Mouse (Mus musculus): ENCODE data around the gene Aaed1. TPM values are rescaled to one million over a fixed set of nuclear protein-coding genes. Genes with fewer than 3 reads are reported as not detected.

Gene Aaed1
- polyA plus RNA-seq, 1 experiment, result 0.14 TPM

DNA sequence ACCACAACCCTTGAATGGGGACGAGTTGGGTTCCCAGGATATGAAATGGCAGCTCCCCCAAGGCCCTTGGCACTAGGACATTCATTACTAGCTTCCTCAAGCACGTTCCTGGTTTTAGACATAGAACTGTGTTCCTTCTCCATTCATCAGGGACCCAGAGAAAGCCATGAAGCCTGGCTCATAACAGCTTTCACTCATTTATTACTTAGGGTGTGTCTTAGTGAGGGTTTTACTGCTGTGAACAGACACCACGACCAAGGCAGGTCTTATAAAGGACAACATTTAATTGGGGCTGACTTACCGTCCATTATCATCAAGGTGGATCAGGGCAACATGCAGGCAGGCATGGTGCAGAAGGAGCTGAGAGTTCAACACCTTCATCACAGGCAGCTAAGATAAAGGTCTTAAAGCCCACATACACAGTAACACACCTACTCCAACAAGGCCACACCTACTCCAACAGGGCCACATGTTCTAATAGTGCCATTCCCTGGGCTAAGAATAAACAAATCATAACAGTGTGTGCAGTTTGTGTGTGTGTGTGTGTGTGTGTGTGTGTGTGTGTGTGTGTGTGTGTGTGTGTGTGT, 23.1 kb upstream of the Aaed1 start:
- no peaks in the 10 kb centered on the region for H3K36me3 ChIP-seq (ENCODE audit: control insufficient read depth)
- H3K27me3 ChIP-seq (ENCODE audit: control insufficient read depth), result no peaks in the 10 kb centered on the region
- H3K4me1 ChIP-seq (ENCODE audit: control insufficient read depth), result no peaks in the 10 kb centered on the region
- H3K9me3 ChIP-seq (ENCODE audit: control insufficient read depth, low read length), result no peaks in the 10 kb centered on the region
- no peak overlapping the region for H3K4me3 ChIP-seq (replicated peaks)
- no peak for TF ChIP-seq TAL1 (IDR thresholded peaks at IDR 0.05; ENCODE audit: low read length)
- TF ChIP-seq GATA1 (IDR thresholded peaks at IDR 0.05; ENCODE audit: low read length), result no peak

GRCm38 (mm10) chr13:64333102-64333501, 20.6 kb upstream of the Aaed1 start:
- no peaks in the 10 kb centered on the region for H3K27me3 ChIP-seq (ENCODE audit: control insufficient read depth)
- H3K36me3 ChIP-seq (ENCODE audit: control insufficient read depth), result no peaks in the 10 kb centered on the region
- TF ChIP-seq GATA1 (IDR thresholded peaks at IDR 0.05; ENCODE audit: low read length), result no peak
- no peak for TF ChIP-seq TAL1 (IDR thresholded peaks at IDR 0.05; ENCODE audit: low read length)
- H3K4me1 ChIP-seq (ENCODE audit: control insufficient read depth), result no peaks in the 10 kb centered on the region
- H3K9me3 ChIP-seq (ENCODE audit: control insufficient read depth, low read length), result no peaks in the 10 kb centered on the region
- H3K4me3 ChIP-seq (replicated peaks), result no peak overlapping the region

DNA sequence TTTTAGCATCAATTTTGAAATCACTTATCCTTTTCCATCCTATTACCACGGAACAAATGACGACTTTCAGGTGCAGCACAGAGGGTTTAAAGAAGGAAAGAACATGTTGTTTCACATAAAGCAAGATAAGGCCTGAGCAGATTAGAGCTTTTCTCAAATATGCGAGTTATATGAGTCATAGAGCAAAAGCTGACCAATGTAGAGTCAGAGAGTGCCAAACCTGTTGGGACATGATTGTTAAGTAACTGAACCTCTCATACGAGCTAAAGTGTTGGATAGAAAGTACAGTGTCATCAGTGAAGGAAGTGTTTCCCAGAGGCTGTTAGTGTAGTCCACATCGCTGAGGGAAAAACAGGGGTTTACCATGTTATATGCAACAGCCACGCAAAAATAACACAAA, 19.8 kb upstream of the Aaed1 start:
- no peaks in the 10 kb centered on the region for H3K27me3 ChIP-seq (ENCODE audit: control insufficient read depth)
- no peak overlapping the region for H3K4me3 ChIP-seq (replicated peaks)
- no peaks in the 10 kb centered on the region for H3K4me1 ChIP-seq (ENCODE audit: control insufficient read depth)
- no peaks in the 10 kb centered on the region for H3K9me3 ChIP-seq (ENCODE audit: control insufficient read depth, low read length)
- TF ChIP-seq GATA1 (IDR thresholded peaks at IDR 0.05; ENCODE audit: low read length) (no peak), TAL1 (IDR thresholded peaks at IDR 0.05; ENCODE audit: low read length) (no peak)
- H3K36me3 ChIP-seq (ENCODE audit: control insufficient read depth), result no peaks in the 10 kb centered on the region

GRCm38 (mm10) chr13:64322561-64323281, 10.2 kb upstream of the Aaed1 start:
- no peaks in the 10 kb centered on the region for H3K4me1 ChIP-seq (ENCODE audit: control insufficient read depth)
- no peak overlapping the region for H3K4me3 ChIP-seq (replicated peaks)
- TF ChIP-seq TAL1 (IDR thresholded peaks at IDR 0.05; ENCODE audit: low read length), result no peak
- no peak for TF ChIP-seq GATA1 (IDR thresholded peaks at IDR 0.05; ENCODE audit: low read length)
- H3K9me3 ChIP-seq (ENCODE audit: control insufficient read depth, low read length), result no peaks in the 10 kb centered on the region
- no peaks in the 10 kb centered on the region for H3K36me3 ChIP-seq (ENCODE audit: control insufficient read depth)
- no peaks in the 10 kb centered on the region for H3K27me3 ChIP-seq (ENCODE audit: control insufficient read depth)

GRCm38 (mm10) chr13:64320334-64320733, 7.8 kb upstream of the Aaed1 start:
- H3K9me3 ChIP-seq (ENCODE audit: control insufficient read depth, low read length), result no peaks in the 10 kb centered on the region
- H3K27me3 ChIP-seq (ENCODE audit: control insufficient read depth), result no peaks in the 10 kb centered on the region
- no peaks in the 10 kb centered on the region for H3K36me3 ChIP-seq (ENCODE audit: control insufficient read depth)

GRCm38 (mm10) chr13:64319782-64320181, 7.3 kb upstream of the Aaed1 start:
- TF ChIP-seq GATA1 (IDR thresholded peaks at IDR 0.05; ENCODE audit: low read length) (no peak), TAL1 (IDR thresholded peaks at IDR 0.05; ENCODE audit: low read length) (no peak)
- H3K9me3 ChIP-seq (ENCODE audit: control insufficient read depth, low read length), result no peaks in the 10 kb centered on the region
- no peak overlapping the region for H3K4me3 ChIP-seq (replicated peaks)
- no peaks in the 10 kb centered on the region for H3K27me3 ChIP-seq (ENCODE audit: control insufficient read depth)
- H3K36me3 ChIP-seq (ENCODE audit: control insufficient read depth), result no peaks in the 10 kb centered on the region
- H3K4me1 ChIP-seq (ENCODE audit: control insufficient read depth), result no peaks in the 10 kb centered on the region

More at GRCm38 (mm10) chr13:64320334-64320733, 7.8 kb upstream of the Aaed1 start:
- TF ChIP-seq TAL1 (IDR thresholded peaks at IDR 0.05; ENCODE audit: low read length) (no peak), GATA1 (IDR thresholded peaks at IDR 0.05; ENCODE audit: low read length) (no peak)
- Histone ChIP-seq H3K4me1 (ENCODE audit: control insufficient read depth) (no peaks in the 10 kb centered on the region), H3K4me3 (replicated peaks) (no peak overlapping the region)

DNA sequence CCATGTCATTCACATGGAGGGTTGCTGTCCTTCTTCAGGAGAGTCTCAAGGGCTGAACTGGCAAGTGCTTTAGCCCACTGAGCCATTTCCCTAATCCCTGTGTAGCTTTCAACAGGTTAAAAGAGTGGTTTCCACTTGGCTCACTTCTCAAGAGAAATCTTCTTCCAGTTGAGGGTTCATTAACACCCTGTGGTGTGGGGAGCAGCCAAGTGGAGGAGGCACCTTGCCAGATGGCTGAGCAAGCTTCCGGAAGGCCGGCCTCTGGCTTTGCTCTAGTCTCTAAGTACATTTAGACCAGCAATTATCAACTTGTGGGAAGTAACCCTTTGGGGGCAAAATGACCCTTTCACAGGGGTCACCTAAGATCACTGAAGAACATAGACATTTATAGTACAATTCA, 5.8 kb upstream of the Aaed1 start:
- no peak overlapping the region for H3K4me3 ChIP-seq (replicated peaks)
- H3K4me1 ChIP-seq (ENCODE audit: control insufficient read depth), result no peaks in the 10 kb centered on the region
- TF ChIP-seq TAL1 (IDR thresholded peaks at IDR 0.05; ENCODE audit: low read length) (no peak), GATA1 (IDR thresholded peaks at IDR 0.05; ENCODE audit: low read length) (no peak)
- no peaks in the 10 kb centered on the region for H3K36me3 ChIP-seq (ENCODE audit: control insufficient read depth)
- H3K27me3 ChIP-seq (ENCODE audit: control insufficient read depth), result no peaks in the 10 kb centered on the region
- no peaks in the 10 kb centered on the region for H3K9me3 ChIP-seq (ENCODE audit: control insufficient read depth, low read length)

DNA sequence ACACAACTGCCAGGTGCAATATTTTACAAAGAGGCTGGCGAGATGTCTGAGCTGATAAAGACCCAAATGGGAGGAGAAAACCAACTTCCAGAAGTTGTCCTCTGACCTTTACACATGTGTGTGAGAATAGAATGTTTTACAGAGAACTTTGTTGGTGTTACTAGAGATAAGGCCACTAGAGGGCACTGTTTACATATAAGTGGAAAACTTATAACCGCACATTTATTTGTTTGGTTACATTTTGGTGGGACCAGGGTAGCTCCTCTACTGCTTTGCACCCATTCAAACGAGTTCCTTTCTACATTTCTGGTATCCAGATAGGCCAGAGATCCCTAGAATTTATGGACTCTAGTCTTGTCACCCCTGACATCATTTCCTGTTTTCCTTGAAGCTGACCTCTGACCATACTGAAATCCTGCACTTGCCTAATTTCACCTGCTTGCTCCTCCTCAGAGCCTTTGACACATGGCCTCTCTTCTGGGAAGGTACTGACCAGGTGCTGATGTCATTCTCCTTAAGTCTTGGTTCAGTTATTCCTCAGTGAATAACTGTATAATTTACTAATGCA, 3.1 kb upstream of the Aaed1 start:
- Histone ChIP-seq H3K36me3 (ENCODE audit: control insufficient read depth) (no peaks in the 10 kb centered on the region), H3K27me3 (ENCODE audit: control insufficient read depth) (no peaks in the 10 kb centered on the region), H3K4me3 (replicated peaks) (no peak overlapping the region), H3K9me3 (ENCODE audit: control insufficient read depth, low read length) (no peaks in the 10 kb centered on the region), H3K4me1 (ENCODE audit: control insufficient read depth) (peaks cover 17% of the 10 kb centered on the region)
- no peak for TF ChIP-seq GATA1 (IDR thresholded peaks at IDR 0.05; ENCODE audit: low read length)
- TF ChIP-seq TAL1 (IDR thresholded peaks at IDR 0.05; ENCODE audit: low read length), result no peak

GRCm38 (mm10) chr13:64314041-64314440, 1.5 kb upstream of the Aaed1 start:
- Histone ChIP-seq H3K9me3 (ENCODE audit: control insufficient read depth, low read length) (no peaks in the 10 kb centered on the region), H3K27me3 (ENCODE audit: control insufficient read depth) (no peaks in the 10 kb centered on the region), H3K4me3 (replicated peaks) (no peak overlapping the region), H3K36me3 (ENCODE audit: control insufficient read depth) (no peaks in the 10 kb centered on the region), H3K4me1 (ENCODE audit: control insufficient read depth) (peaks cover 24% of the 10 kb centered on the region)
- no peak for TF ChIP-seq TAL1 (IDR thresholded peaks at IDR 0.05; ENCODE audit: low read length)
- TF ChIP-seq GATA1 (IDR thresholded peaks at IDR 0.05; ENCODE audit: low read length), result no peak
